Mouse (Mus musculus) liver, embryonic 14.5 days (tissue): ENCODE measurements around the gene Alyref. TPM values are rescaled to one million over a fixed set of nuclear protein-coding genes. Genes with fewer than 3 reads are reported as not detected.
A peak's percentile ranks its signal among the peaks of the same experiment; 100 is the strongest.

Experiments
- ATAC-seq: fragments of 200-750 bp; cut with Nextera tagmentation; 2 replicates; pipeline ENCODE4 v1.8.0; 2017; ENCODE audit warnings: moderate number of reproducible peaks, mild to moderate bottlenecking, moderate library complexity; ENCODE audit not compliant: insufficient read depth
- DNase-seq, 3 experiments: peaks; one replicate each; pipeline ENCODE4 v3.0.0-alpha.2; 2012 to 2013; ENCODE audit warnings: low read depth in 3 of 3, low spot score in 3 of 3
- H3K27ac ChIP-seq: fragments of 300-500 bp; sonication (generic); 2 replicates; pipeline ENCODE4 v1.5.1; 2014; ENCODE audit warnings: moderate library complexity, mild to moderate bottlenecking, control low read depth, inconsistent platforms
- H3K27me3 ChIP-seq: fragments of 300-500 bp; sonication (generic); 2 replicates; pipeline ENCODE4 v1.6.1; 2014; ENCODE audit warnings: mild to moderate bottlenecking, low read length, moderate library complexity; ENCODE audit not compliant: control insufficient read depth, insufficient read depth
- H3K36me3 ChIP-seq: fragments of 300-500 bp; sonication (generic); replicated peaks from 2 replicates; pipeline ENCODE4 v1.6.1; 2014; ENCODE audit warnings: low read depth; ENCODE audit not compliant: control insufficient read depth, insufficient read depth
- H3K4me1 ChIP-seq, 2 experiments: fragments of 200-500 bp in 1 of 2; fragments of 300-500 bp in 1 of 2; sonication (generic) in 1 of 2; replicated peaks; 2 replicates each; pipeline ENCODE4 v1.6.1; 2012 to 2014; ENCODE audit warnings: antibody characterized with exemption in 1 of 2, inconsistent platforms in 1 of 2, low read length in 1 of 2; ENCODE audit not compliant: control insufficient read depth in 2 of 2, insufficient read depth in 2 of 2
- H3K4me2 ChIP-seq: fragments of 300-500 bp; sonication (generic); 2 replicates; pipeline ENCODE4 v1.6.1; 2014; ENCODE audit warnings: low read depth, mild to moderate bottlenecking, control low read depth, moderate library complexity
- H3K4me3 ChIP-seq, 2 experiments: fragments of 200-500 bp in 1 of 2; fragments of 300-500 bp in 1 of 2; sonication (generic) in 1 of 2; 2 replicates each; pipeline ENCODE4 v1.5.1; 2012 to 2014; ENCODE audit warnings: low read depth in 2 of 2, low read length in 2 of 2, mild to moderate bottlenecking in 2 of 2, control low read depth in 1 of 2, inconsistent platforms in 1 of 2, moderate library complexity in 1 of 2; ENCODE audit not compliant: insufficient read depth in 1 of 2
- H3K9ac ChIP-seq: fragments of 300-500 bp; sonication (generic); replicated peaks from 2 replicates; pipeline ENCODE4 v1.6.1; 2014; ENCODE audit warnings: mild to moderate bottlenecking, control low read depth, moderate library complexity
- H3K9me3 ChIP-seq: fragments of 300-500 bp; sonication (generic); 2 replicates; pipeline ENCODE4 v1.6.1; 2016; ENCODE audit warnings: low read length, mixed read lengths; ENCODE audit not compliant: control insufficient read depth
- CTCF ChIP-seq: IDR thresholded peaks from 2 replicates; pipeline ENCODE4 v1.5.1; 2016; ENCODE audit warnings: antibody characterized with exemption, low read depth, control low read depth
- EP300 ChIP-seq: IDR thresholded peaks from 2 replicates; pipeline ENCODE4 v1.6.1; 2016; ENCODE audit warnings: antibody characterized with exemption, low read depth
- WGBS: fragments of 180-500 bp; shearing (Covaris S2); extraction: QIAGEN DNeasy Blood & Tissue Kit; methylation state at CpG from one replicate; pipeline ENCODE4 v1.1.7; 2014; ENCODE audit not compliant: insufficient replicate concordance; 5-methylcytosine and 5-hydroxymethylcytosine counted together
- polyA plus RNA-seq, 2 experiments: library from polyadenylated mRNA; depleted of rRNA in 1 of 2; stranded (reverse) in 1 of 2; unstranded in 1 of 2; fragments of >200 nt; fragmentation: Nextera tagmentation in 1 of 2; extraction: Ambion mirVana in 1 of 2; gene quantifications; 2 replicates each; pipeline versions ENCODE4 v1.2.1 to v1.2.3; 2012 to 2014

Gene Alyref
- polyA plus RNA-seq, 2 experiments, result 110 to 349 TPM

GRCm38 (mm10) chr11:120605667-120606066 lies 7.5 kb upstream of the Alyref start:
- no peak for DNase-seq
- no peak overlapping the region for H3K4me3 ChIP-seq
- WGBS, result 81% methylated on average over 7 of the region's 7 CpGs
- H3K36me3 ChIP-seq, result peaks cover 31% of the 10 kb centered on the region
- TF ChIP-seq CTCF (no peak), EP300 (no peak)
- peaks cover 8 to 24% of the 10 kb centered on the region in 2 experiments for H3K4me1 ChIP-seq
- no peak overlapping the region for H3K27ac ChIP-seq
- no peaks in the 10 kb centered on the region for H3K9me3 ChIP-seq
- H3K4me2 ChIP-seq, result no peak overlapping the region
- ATAC-seq, result no peak
- no peak overlapping the region for H3K9ac ChIP-seq
- H3K27me3 ChIP-seq, result peaks cover 4% of the 10 kb centered on the region; the same call in 1 of the 2 replicates

GRCm38 (mm10) chr11:120603545-120603944 lies 5.4 kb upstream of the Alyref start:
- H3K27ac ChIP-seq, result no peak overlapping the region
- no peaks in the 10 kb centered on the region for H3K9me3 ChIP-seq
- no peak for DNase-seq
- H3K36me3 ChIP-seq, result peaks cover 30% of the 10 kb centered on the region
- no peak overlapping the region for H3K4me3 ChIP-seq
- H3K27me3 ChIP-seq, result peaks cover 3% of the 10 kb centered on the region; the same call in 1 of the 2 replicates
- peak overlapping the region; percentile 48; the same call in 1 of the 2 replicates for H3K9ac ChIP-seq
- H3K4me1 ChIP-seq, result peaks cover 16 to 33% of the 10 kb centered on the region in 2 experiments
- TF ChIP-seq EP300, result no peak
- no peak for TF ChIP-seq CTCF
- WGBS, result 28% methylated on average over 2 of the region's 2 CpGs
- peak; percentile 64 for ATAC-seq
- H3K4me2 ChIP-seq, result peak overlapping the region; percentile 58

DNA sequence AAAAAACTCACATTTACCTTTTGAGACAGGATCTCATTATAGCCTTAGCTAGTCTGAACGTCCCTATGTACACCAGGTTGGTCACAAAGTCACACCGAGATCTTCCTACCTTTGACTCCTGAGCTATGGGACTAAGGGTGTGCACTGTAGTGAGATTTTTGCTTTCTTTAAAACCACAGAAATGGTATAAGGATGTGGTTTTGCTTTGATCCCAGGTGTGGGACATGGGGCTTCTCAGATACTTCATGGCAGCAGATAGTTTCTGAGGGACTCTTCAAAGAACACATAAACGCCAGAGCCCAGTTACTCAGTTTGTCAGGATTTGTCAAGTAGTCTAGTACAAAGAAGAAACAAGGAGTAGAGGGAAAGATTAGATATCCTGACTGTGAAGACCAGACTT lies 2.6 kb upstream of the Alyref start:
- no peak for DNase-seq
- Histone ChIP-seq H3K36me3 (peaks cover 46% of the 10 kb centered on the region), H3K27me3 (no peaks in the 10 kb centered on the region), H3K9me3 (no peaks in the 10 kb centered on the region), H3K27ac (no peak overlapping the region), H3K9ac (no peak overlapping the region), H3K4me2 (0 out of 2 replicates have a peak overlapping the region, but pooled peaks have one; percentile 5), H3K4me1 (peaks cover 24 to 41% of the 10 kb centered on the region in 2 experiments), H3K4me3 (no peak overlapping the region)
- TF ChIP-seq EP300 (no peak), CTCF (no peak)
- no peak for ATAC-seq
- 75% methylated on average over 3 of the region's 3 CpGs for WGBS

GRCm38 (mm10) chr11:120598990-120599549 lies 905 bp upstream of the Alyref start:
- whole genome bisulfite sequencing, result 44% methylated on average over 17 of the region's 17 CpGs
- ATAC-seq (no peak), DNase-seq (no peak)
- H3K4me3 ChIP-seq, result peak overlapping the region; percentile 89 to 100
- H3K9ac ChIP-seq, result peak overlapping the region; percentile 69
- peaks cover 48% of the 10 kb centered on the region for H3K36me3 ChIP-seq
- TF ChIP-seq EP300 (no peak), CTCF (no peak)
- H3K4me2 ChIP-seq, result peak overlapping the region; percentile 100
- H3K4me1 ChIP-seq, result peaks cover 24 to 38% of the 10 kb centered on the region in 2 experiments
- no peaks in the 10 kb centered on the region for H3K27me3 ChIP-seq
- no peaks in the 10 kb centered on the region for H3K9me3 ChIP-seq
- H3K27ac ChIP-seq, result peak overlapping the region; percentile 96

GRCm38 (mm10) chr11:120597240-120598235 lies 627 bp downstream of the Alyref start:
- no peaks in the 10 kb centered on the region for H3K27me3 ChIP-seq
- peak overlapping the region; percentile 99 for H3K9ac ChIP-seq
- peaks cover 56% of the 10 kb centered on the region for H3K36me3 ChIP-seq
- 3% methylated on average over 89 of the region's 99 CpGs for WGBS
- ATAC-seq, result peak; percentile 40
- peak overlapping the region; percentile 96 for H3K27ac ChIP-seq
- no peak for TF ChIP-seq CTCF
- TF ChIP-seq EP300, result no peak
- peak overlapping the region; percentile 100 for H3K4me2 ChIP-seq
- H3K9me3 ChIP-seq, result no peaks in the 10 kb centered on the region
- no peak for DNase-seq
- peak overlapping the region; percentile 89 to 100 for H3K4me3 ChIP-seq
- H3K4me1 ChIP-seq, result peaks cover 21 to 25% of the 10 kb centered on the region in 2 experiments
